Mouse (Mus musculus): Measurements from ENCODE around the gene Elovl6.

DNA sequence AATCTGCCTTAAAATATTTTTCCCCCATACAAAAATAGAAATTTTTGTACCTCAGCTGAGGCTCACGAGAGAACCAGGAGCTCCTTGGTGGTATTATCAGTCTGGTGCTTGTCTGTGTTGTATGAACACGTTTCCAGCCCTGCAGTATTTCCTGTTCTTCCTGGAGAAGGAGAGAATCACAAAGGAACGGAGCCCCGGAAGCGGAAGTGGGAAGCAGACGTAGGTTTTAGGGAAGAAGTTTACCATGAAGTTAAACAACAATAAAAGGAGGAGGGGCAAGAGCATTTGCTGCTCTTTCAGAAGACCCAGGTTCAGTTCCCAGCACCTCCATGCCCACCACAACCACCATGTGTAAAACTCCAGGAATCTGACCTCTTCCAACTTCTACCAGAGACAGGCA, 44.4 kb downstream of the Elovl6 start:
- no peak for TF ChIP-seq POLR2A (IDR thresholded peaks at IDR 0.05; ENCODE audit: borderline replicate concordance, insufficient read depth, low read length)
- TF ChIP-seq CTCF (IDR thresholded peaks at IDR 0.05; ENCODE audit: borderline replicate concordance, insufficient read depth, low read depth, low read length) = no peak

Data from cerebellum, adult 2 months (tissue).